Mouse (Mus musculus) heart, embryonic 13.5 days (tissue): Measurements from ENCODE around the gene Cnbd2. TPM values are rescaled to one million over a fixed set of nuclear protein-coding genes. Genes with fewer than 3 reads are reported as not detected.

Source experiments
- ATAC-seq: fragments of 200-750 bp; cut with Nextera tagmentation; 2 replicates; pipeline ENCODE4 v1.8.0; 2017; ENCODE audit warnings: moderate TSS enrichment; ENCODE audit not compliant: insufficient number of reproducible peaks, low FRiP score, low TSS enrichment; ENCODE audit errors: extremely low read depth
- H3K27ac ChIP-seq: fragments of 300-500 bp; sonication (generic); replicated peaks from 2 replicates; pipeline ENCODE4 v1.5.1; 2015; ENCODE audit warnings: moderate library complexity, mild to moderate bottlenecking, inconsistent platforms
- H3K27me3 ChIP-seq: fragments of 300-500 bp; sonication (generic); replicated peaks from 2 replicates; pipeline ENCODE4 v1.6.1; 2015; ENCODE audit warnings: mild to moderate bottlenecking, inconsistent platforms
- H3K36me3 ChIP-seq: fragments of 300-500 bp; sonication (generic); 2 replicates; pipeline ENCODE4 v1.6.1; 2015; ENCODE audit warnings: mild to moderate bottlenecking, inconsistent platforms
- H3K4me1 ChIP-seq: fragments of 300-500 bp; sonication (generic); 2 replicates; pipeline ENCODE4 v1.6.1; 2015; ENCODE audit warnings: inconsistent platforms
- H3K4me2 ChIP-seq: fragments of 300-500 bp; sonication (generic); 2 replicates; pipeline ENCODE4 v1.6.1; 2015; ENCODE audit warnings: inconsistent platforms, mild to moderate bottlenecking, moderate library complexity
- H3K4me3 ChIP-seq: fragments of 300-500 bp; sonication (generic); 2 replicates; pipeline ENCODE4 v1.5.1; 2015; ENCODE audit warnings: moderate library complexity, mild to moderate bottlenecking, inconsistent platforms
- H3K9ac ChIP-seq: fragments of 300-500 bp; sonication (generic); 2 replicates; pipeline ENCODE4 v1.6.1; 2015; ENCODE audit warnings: inconsistent platforms, mild to moderate bottlenecking, moderate library complexity
- H3K9me3 ChIP-seq: fragments of 300-500 bp; sonication (generic); 2 replicates; pipeline ENCODE4 v1.6.1; 2016; ENCODE audit warnings: inconsistent platforms
- WGBS: fragments of 180-500 bp; shearing (Covaris S2); methylation state at CpG from one replicate; pipeline ENCODE4 v1.1.7; 2015; ENCODE audit warnings: mixed read lengths; 5-methylcytosine and 5-hydroxymethylcytosine counted together
- polyA plus RNA-seq: library from polyadenylated mRNA; unstranded; fragments of >200 nt; fragmentation: Nextera tagmentation; extraction: Ambion mirVana; gene quantifications from 2 replicates; pipeline ENCODE4 v1.2.1, GENCODE M21; 2015

Cnbd2 gene
- polyA plus RNA-seq, 1 experiment from 2014 or later: 2.5 TPM

- Histone ChIP-seq H3K4me2 (peak overlapping the region; percentile 75), H3K27ac (peak overlapping the region; percentile 97), H3K9me3 (no peaks in the 10 kb centered on the region), H3K9ac (peak overlapping the region; percentile 91), H3K27me3 (no peaks in the 10 kb centered on the region), H3K4me1 (peaks cover 11% of the 10 kb centered on the region), H3K36me3 (peaks cover 19% of the 10 kb centered on the region), H3K4me3 (peak overlapping the region; percentile 77)
- ATAC-seq: peak; percentile 47; the same call in 1 of the 2 replicates
- WGBS: under 1% methylated on average over 53 of the region's 53 CpGs
Measured at GRCm38 (mm10) chr2:156311841-156312291, 233 bp upstream of the Cnbd2 start.

- 52% methylated on average over 3 of the region's 3 CpGs for WGBS
- ATAC-seq: no peak
- H3K36me3 ChIP-seq: peaks cover 10% of the 10 kb centered on the region
- H3K4me3 ChIP-seq: peak overlapping the region; percentile 77
- H3K27ac ChIP-seq: peak overlapping the region; percentile 97; the same call in 1 of the 2 replicates
- H3K4me1 ChIP-seq: peaks cover 11% of the 10 kb centered on the region
- H3K9me3 ChIP-seq: no peaks in the 10 kb centered on the region
- peak overlapping the region; percentile 75 for H3K4me2 ChIP-seq
- H3K27me3 ChIP-seq: no peaks in the 10 kb centered on the region
- H3K9ac ChIP-seq: peak overlapping the region; percentile 91
Measured at GRCm38 (mm10) chr2:156313153-156313552, 1.1 kb downstream of the Cnbd2 start.

GRCm38 (mm10) chr2:156314811-156315210, 2.7 kb downstream of the Cnbd2 start:
- Histone ChIP-seq H3K27ac (no peak overlapping the region), H3K9ac (no peak overlapping the region), H3K36me3 (peaks cover 6% of the 10 kb centered on the region), H3K27me3 (no peaks in the 10 kb centered on the region), H3K4me3 (no peak overlapping the region), H3K9me3 (no peaks in the 10 kb centered on the region), H3K4me1 (peaks cover 11% of the 10 kb centered on the region), H3K4me2 (no peak overlapping the region)
- 95% methylated on average over 6 of the region's 6 CpGs for WGBS
- ATAC-seq: no peak

GRCm38 (mm10) chr2:156318491-156318890, 6.4 kb downstream of the Cnbd2 start:
- Histone ChIP-seq H3K27ac (no peak overlapping the region), H3K4me3 (no peak overlapping the region), H3K4me1 (peaks cover under 1% of the 10 kb centered on the region), H3K4me2 (no peak overlapping the region), H3K9me3 (peaks cover 3% of the 10 kb centered on the region; the same call in 1 of the 2 replicates), H3K36me3 (peaks cover 10% of the 10 kb centered on the region), H3K27me3 (no peaks in the 10 kb centered on the region; the same call in none of the 2 replicates), H3K9ac (no peak overlapping the region)
- no peak for ATAC-seq

GRCm38 (mm10) chr2:156321538-156321937, 9.4 kb downstream of the Cnbd2 start:
- Histone ChIP-seq H3K4me2 (no peak overlapping the region), H3K4me3 (no peak overlapping the region), H3K36me3 (peaks cover 4% of the 10 kb centered on the region; the same call in 1 of the 2 replicates), H3K27me3 (no peaks in the 10 kb centered on the region; the same call in none of the 2 replicates), H3K9me3 (peaks cover 3% of the 10 kb centered on the region; the same call in 1 of the 2 replicates), H3K9ac (no peak overlapping the region), H3K4me1 (peaks cover 18% of the 10 kb centered on the region), H3K27ac (no peak overlapping the region)
- WGBS: 86% methylated on average over 6 of the region's 6 CpGs
- no peak for ATAC-seq

GRCm38 (mm10) chr2:156324116-156324588, 12.1 kb downstream of the Cnbd2 start:
- H3K9ac ChIP-seq: peak overlapping the region; percentile 34; the same call in 1 of the 2 replicates
- peaks cover 6% of the 10 kb centered on the region; the same call in 1 of the 2 replicates for H3K9me3 ChIP-seq
- no peak overlapping the region for H3K4me3 ChIP-seq
- no peak for ATAC-seq
- WGBS: 16% methylated on average over 6 of the region's 6 CpGs
- H3K36me3 ChIP-seq: peaks cover 4% of the 10 kb centered on the region; the same call in 1 of the 2 replicates
- peak overlapping the region; percentile 75 for H3K27ac ChIP-seq
- no peaks in the 10 kb centered on the region; the same call in none of the 2 replicates for H3K27me3 ChIP-seq
- H3K4me2 ChIP-seq: peak overlapping the region; percentile 50
- H3K4me1 ChIP-seq: peaks cover 18% of the 10 kb centered on the region

GRCm38 (mm10) chr2:156324681-156325080, 12.6 kb downstream of the Cnbd2 start:
- 19% methylated on average over 5 of the region's 5 CpGs for WGBS
- Histone ChIP-seq H3K27ac (peak overlapping the region; percentile 75), H3K4me1 (peaks cover 18% of the 10 kb centered on the region), H3K36me3 (peaks cover 4% of the 10 kb centered on the region; the same call in 1 of the 2 replicates), H3K9me3 (peaks cover 6% of the 10 kb centered on the region; the same call in 1 of the 2 replicates), H3K4me2 (peak overlapping the region; percentile 50), H3K9ac (peak overlapping the region; percentile 34; the same call in 1 of the 2 replicates), H3K4me3 (no peak overlapping the region), H3K27me3 (no peaks in the 10 kb centered on the region; the same call in none of the 2 replicates)
- 0 out of 2 replicates have a peak, but pooled peaks have one; percentile 17 for ATAC-seq

- Histone ChIP-seq H3K27me3 (no peaks in the 10 kb centered on the region), H3K9ac (no peak overlapping the region), H3K4me1 (no peaks in the 10 kb centered on the region), H3K9me3 (0 out of 2 replicates have a peak, but pooled peaks cover 3% of the 10 kb centered on the region), H3K4me3 (no peak overlapping the region), H3K36me3 (no peaks in the 10 kb centered on the region), H3K27ac (no peak overlapping the region), H3K4me2 (no peak overlapping the region)
- WGBS: 52% methylated on average over 1 of the region's 1 CpGs
- ATAC-seq: no peak
Measured at GRCm38 (mm10) chr2:156330681-156331080, 18.6 kb downstream of the Cnbd2 start.

GRCm38 (mm10) chr2:156331446-156331965, 19.4 kb downstream of the Cnbd2 start:
- no peaks in the 10 kb centered on the region for H3K36me3 ChIP-seq
- no peak overlapping the region for H3K4me3 ChIP-seq
- no peaks in the 10 kb centered on the region for H3K27me3 ChIP-seq
- H3K27ac ChIP-seq: no peak overlapping the region
- H3K4me2 ChIP-seq: no peak overlapping the region
- 0 out of 2 replicates have a peak, but pooled peaks cover 3% of the 10 kb centered on the region for H3K9me3 ChIP-seq
- H3K9ac ChIP-seq: no peak overlapping the region
- no peaks in the 10 kb centered on the region for H3K4me1 ChIP-seq
- ATAC-seq: no peak
- 61% methylated on average over 7 of the region's 7 CpGs for WGBS

GRCm38 (mm10) chr2:156340078-156340477, 28.0 kb downstream of the Cnbd2 start:
- no peaks in the 10 kb centered on the region for H3K27me3 ChIP-seq
- no peak overlapping the region for H3K4me3 ChIP-seq
- ATAC-seq: no peak
- no peaks in the 10 kb centered on the region for H3K36me3 ChIP-seq
- H3K4me2 ChIP-seq: no peak overlapping the region
- WGBS: 60% methylated on average over 4 of the region's 4 CpGs
- peaks cover 12% of the 10 kb centered on the region for H3K4me1 ChIP-seq
- no peaks in the 10 kb centered on the region for H3K9me3 ChIP-seq
- H3K27ac ChIP-seq: no peak overlapping the region
- H3K9ac ChIP-seq: no peak overlapping the region

- Histone ChIP-seq H3K9ac (no peak overlapping the region), H3K9me3 (no peaks in the 10 kb centered on the region), H3K27me3 (no peaks in the 10 kb centered on the region), H3K4me3 (no peak overlapping the region), H3K36me3 (no peaks in the 10 kb centered on the region), H3K27ac (no peak overlapping the region), H3K4me2 (0 out of 2 replicates have a peak overlapping the region, but pooled peaks have one; percentile 13), H3K4me1 (peaks cover 12% of the 10 kb centered on the region)
- WGBS: 47% methylated on average over 12 of the region's 12 CpGs
- ATAC-seq: no peak
Measured at GRCm38 (mm10) chr2:156344775-156345532, 32.9 kb downstream of the Cnbd2 start.
